17 mouse cellular contexts compared by ENCODE assay signal in the genomic region with DNA sequence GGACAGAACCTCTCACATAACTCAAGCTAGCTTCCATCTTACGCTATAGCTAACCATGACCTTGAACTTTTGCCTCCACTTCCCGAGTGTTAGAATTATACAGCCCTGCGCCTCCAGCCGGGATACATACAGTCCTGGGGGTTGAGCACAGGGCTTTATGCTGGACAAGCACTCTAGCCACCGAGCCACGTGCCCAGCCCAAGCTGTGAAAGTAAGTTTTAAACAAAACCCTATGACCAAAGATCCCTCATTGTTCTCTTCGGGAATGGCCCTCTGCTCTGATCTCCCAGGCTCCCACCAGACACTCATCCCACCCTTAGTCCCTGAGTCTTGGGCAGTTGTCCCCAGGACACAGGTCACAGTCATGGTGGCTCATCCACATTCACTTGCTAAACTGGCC.
"Had no signal": no experiment of that assay in that cellular context is flagged by ENCODE, and none has a peak within 500 bp of the region (broad histone marks: within the 10 kb centered on the region; RNA-seq: fewer than 3 reads in every experiment).

No protein-coding gene starts in this region.

- H3K9ac ChIP-seq: lung, embryonic 14.5 days; midbrain, embryonic 12.5 days; midbrain, embryonic 15.5 days; neural tube, embryonic 13.5 days; neural tube, embryonic 15.5 days had no signal

- H3K4me2 ChIP-seq: lung, embryonic 14.5 days; midbrain, embryonic 12.5 days; midbrain, embryonic 15.5 days; neural tube, embryonic 13.5 days; neural tube, embryonic 15.5 days had no signal

- H3K36me3 ChIP-seq: midbrain, embryonic 12.5 days; midbrain, embryonic 15.5 days; neural tube, embryonic 13.5 days; neural tube, embryonic 15.5 days had no signal

- H3K4me1 ChIP-seq: midbrain, embryonic 15.5 days; neural tube, embryonic 13.5 days; neural tube, embryonic 15.5 days had no signal

- H3K4me3 ChIP-seq: midbrain, embryonic 12.5 days; midbrain, embryonic 15.5 days; myocyte; neural tube, embryonic 13.5 days; neural tube, embryonic 15.5 days had no signal

- DNase-seq: lung, adult 18-20 months; lung, embryonic 14.5 days; lung, postnatal 10 days; lung, postnatal 4 days; retina, postnatal 1 day; right cerebral cortex, adult 18-20 months; right cerebral cortex, postnatal 25 days; right cerebral cortex, postnatal 4 days; spleen, adult 18-20 months; thymus, adult 18-20 months; thymus, postnatal 14 days; thymus, postnatal 36 days had no signal

- ATAC-seq: midbrain, embryonic 15.5 days had no signal

- H3K9me3 ChIP-seq: midbrain, embryonic 12.5 days; midbrain, embryonic 15.5 days; neural tube, embryonic 13.5 days; neural tube, embryonic 15.5 days had no signal

- H3K27ac ChIP-seq: midbrain, embryonic 12.5 days; midbrain, embryonic 15.5 days; neural tube, embryonic 13.5 days; neural tube, embryonic 15.5 days had no signal
